Mouse (Mus musculus) testis, postnatal 10 days (tissue): ENCODE measurements around the gene Fam124b.

ENCODE experiments used
- DNase-seq: peaks from one replicate; pipeline ENCODE4 v3.0.0; 2021; ENCODE audit warnings: low spot score

Fam124b gene

DNA sequence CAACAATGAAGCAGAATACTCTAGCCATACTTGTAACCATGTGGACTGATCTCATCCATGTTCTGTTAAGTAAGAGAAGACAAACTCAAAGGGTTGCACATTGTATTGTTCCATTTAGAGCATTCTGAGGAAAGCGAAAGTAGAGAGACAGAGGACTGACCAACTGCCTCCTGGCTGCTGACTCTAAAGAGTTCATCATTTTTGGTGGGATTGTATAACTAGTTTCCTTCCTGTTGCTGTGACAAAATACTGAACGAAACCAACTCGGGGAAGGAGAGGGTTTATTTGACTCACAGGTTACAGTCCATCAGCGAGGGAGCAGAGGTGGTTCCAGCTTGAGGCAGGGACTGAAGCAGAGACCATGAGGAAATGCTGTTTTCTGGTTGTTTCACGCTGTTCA is 50.6 kb downstream of the Fam124b start:
- no peak for DNase-seq

DNA sequence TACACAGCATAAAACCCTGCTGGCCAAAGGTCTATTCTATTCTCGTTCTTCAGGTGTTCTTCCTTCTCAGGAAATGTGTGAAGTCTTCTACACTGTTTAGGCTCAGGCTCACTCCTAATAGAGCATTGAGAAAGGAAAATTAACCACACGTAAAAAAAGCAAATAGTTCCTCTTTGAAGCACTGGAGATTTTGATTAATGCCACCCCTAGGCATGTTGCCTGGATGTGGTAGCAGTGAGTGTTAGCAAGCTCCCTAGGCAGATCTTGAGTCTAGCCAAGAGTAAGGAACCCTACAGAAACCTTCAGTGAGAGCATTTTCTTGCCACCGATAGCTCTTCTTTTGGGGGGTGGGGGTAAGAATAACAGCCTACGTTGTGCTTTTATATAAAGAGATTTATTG is 51.7 kb downstream of the Fam124b start:
- no peak for DNase-seq

DNA sequence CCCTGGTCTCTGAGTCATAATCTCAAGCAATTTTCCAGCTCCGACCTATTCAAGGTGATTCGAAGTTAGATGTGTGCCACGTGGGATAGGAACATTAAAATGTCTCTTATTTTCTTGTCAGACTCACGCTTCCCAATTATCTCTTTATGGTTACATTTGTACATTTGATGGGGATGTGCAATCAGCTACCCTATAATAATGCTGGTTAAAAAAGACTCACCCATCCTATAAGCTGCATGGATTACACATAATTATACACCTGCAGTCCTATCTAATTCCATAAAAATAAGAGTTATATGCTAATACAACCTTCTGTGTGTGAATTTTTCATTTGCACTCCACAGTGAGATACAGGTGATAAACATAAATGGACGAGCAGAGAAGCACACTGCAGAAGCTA is 52.9 kb downstream of the Fam124b start:
- no peak for DNase-seq

DNA sequence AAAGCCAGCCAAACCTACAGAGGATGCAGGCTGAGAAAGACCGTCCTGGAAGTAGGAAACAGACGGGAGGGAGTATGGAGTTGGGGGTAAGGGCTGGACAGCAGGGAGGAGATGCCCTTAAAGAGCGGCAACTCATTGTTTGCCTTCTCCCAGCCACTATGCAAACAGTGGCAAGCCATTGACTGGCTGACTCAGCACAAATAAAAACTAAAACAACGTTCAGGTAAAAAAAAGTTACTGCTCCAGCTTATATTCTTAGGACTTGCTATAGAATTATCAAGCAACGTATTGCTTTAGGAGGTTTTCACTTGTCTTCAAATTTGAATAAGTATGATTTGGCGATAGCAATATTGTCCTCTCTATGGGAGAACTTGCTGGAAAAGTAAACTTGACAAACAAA is 55.3 kb downstream of the Fam124b start:
- no peak for DNase-seq

DNA sequence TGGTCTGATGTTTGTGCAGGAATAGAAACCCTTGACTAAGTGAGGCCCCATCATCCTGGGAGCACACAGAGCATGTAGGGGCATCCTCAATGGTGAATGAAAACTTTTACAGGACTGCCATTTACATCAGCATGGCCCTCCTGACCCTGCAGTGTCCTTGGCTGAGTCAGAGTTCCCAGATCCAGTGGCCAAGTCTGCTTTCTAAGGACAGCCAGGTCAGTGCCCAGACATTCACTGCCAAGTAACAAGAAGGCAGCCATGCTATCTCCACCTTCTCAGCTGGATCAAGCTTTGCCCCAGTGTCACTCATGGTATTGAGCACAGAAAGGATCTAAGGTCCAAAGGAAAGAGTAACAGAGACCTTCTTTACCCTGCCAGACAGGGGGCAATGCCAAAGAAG is 58.7 kb downstream of the Fam124b start:
- DNase-seq: no peak

DNA sequence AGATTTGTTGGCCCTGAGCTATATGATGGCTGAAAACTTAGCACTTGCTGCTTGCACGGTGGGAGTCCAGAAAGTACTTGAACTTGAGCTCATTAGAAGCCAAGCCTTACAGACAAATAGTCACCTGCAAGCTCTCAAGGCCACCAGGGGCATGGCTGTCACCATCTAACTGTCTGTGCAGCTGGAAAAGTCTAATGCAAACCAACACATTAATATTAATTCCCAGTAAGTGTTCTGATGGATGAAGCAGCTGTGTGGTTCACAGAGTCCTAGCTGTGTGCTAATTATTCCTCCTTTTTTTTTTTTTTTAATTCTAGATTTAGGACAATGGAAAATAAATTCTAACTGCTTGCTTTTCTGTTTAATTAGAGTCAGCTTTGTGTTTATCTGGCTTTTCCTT is 63.4 kb downstream of the Fam124b start:
- DNase-seq: no peak

DNA sequence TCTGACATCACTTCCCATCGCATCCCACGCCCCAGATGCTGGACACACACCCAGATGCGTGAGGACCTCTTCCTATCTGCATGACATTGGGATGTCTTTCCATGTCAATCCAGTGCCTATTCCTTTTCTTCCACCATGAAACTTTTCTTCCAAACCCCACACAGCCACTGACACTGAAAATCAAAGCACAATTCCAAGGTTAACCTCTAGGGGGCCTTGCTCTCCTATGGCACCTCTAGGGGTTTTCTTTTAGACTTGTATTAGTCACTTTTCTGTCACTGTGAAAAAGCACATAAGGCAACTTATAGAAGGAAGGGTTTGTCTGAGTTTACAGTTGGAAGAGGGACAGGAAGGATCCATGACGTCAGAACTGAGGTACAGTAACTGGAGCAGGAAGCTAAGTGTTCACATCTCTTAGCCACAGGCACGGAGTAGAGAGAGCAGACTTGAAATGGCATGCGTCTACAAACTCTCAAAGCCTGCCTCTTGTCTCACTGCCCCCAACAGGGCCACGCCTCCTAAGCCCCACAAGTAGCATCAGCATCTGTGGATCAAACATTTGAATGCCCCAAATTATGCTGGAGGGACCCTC is 65.1 kb downstream of the Fam124b start:
- no peak for DNase-seq

DNA sequence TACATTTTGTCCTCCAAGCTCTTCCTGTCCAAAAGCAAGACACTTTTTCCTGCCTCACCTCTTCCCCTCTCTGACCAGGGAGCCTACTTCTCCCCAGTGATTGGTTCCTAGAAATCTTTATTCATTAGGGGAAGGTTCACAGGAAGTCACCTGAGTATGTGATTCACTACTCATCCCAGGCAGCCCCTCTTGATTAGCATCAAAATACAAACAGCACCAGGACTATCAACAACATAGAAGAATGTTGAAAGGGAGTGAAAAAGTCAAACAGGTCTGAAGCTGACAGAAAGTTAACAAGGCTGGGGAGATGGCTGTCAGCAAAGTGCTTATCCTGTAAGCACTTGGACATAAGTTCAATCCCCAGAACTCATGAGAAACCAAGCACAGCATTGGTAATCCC is 67.6 kb downstream of the Fam124b start:
- no peak for DNase-seq
